Comparison of ENCODE assay signal across 12 mouse cellular contexts in genomic region chr3:38907676-38908425, GRCm38 (mm10). TPM values are rescaled to one million over a fixed set of nuclear protein-coding genes. Genes with fewer than 3 reads are reported as not detected.
A peak's percentile ranks its signal among the peaks of the same experiment; 100 is the strongest.
DNase-seq lines count a peak whose midpoint lies in the region; ATAC-seq lines count a peak whose summit lies in the region.
"Had no signal": no experiment of that assay in that cellular context is flagged by ENCODE, and none has a peak within 500 bp of the region (broad histone marks: within the 10 kb centered on the region; RNA-seq: fewer than 3 reads in every experiment).

No protein-coding gene starts in this region.

- no peaks in the 10 kb centered on the region for H3K9me3 ChIP-seq in heart, embryonic 14.5 days (ENCODE audit: control insufficient read depth, low read length)
- no peaks in the 10 kb centered on the region for H3K9me3 ChIP-seq in embryonic facial prominence, embryonic 13.5 days
- no peaks in the 10 kb centered on the region for H3K9me3 ChIP-seq in forebrain, embryonic 14.5 days (replicated peaks; ENCODE audit: control insufficient read depth, low read length)
- H3K9me3 ChIP-seq in midbrain, embryonic 12.5 days, result no peaks in the 10 kb centered on the region

- intact Hi-C loops in heart, postnatal 25 days (cut with DNase I), result no loop called here

- H3K9ac ChIP-seq in heart, embryonic 14.5 days (ENCODE audit: low read length), result no peak overlapping the region
- no peak overlapping the region; the same call in 1 of the 2 replicates for H3K9ac ChIP-seq in embryonic facial prominence, embryonic 13.5 days
- H3K9ac ChIP-seq in forebrain, embryonic 14.5 days (ENCODE audit: low read length), result peak overlapping the region; percentile 41; the same call in 1 of the 2 replicates
- 0 out of 2 replicates have a peak overlapping the region, but pooled peaks have one; percentile 15 for H3K9ac ChIP-seq in midbrain, embryonic 12.5 days (replicated peaks)

- 31% methylated on average over 14 of the region's 14 CpGs for WGBS in heart, embryonic 14.5 days
- WGBS in embryonic facial prominence, embryonic 13.5 days, result 27% methylated on average over 14 of the region's 14 CpGs
- WGBS in forebrain, embryonic 14.5 days, result 24% methylated on average over 14 of the region's 14 CpGs
- WGBS in midbrain, embryonic 12.5 days, result 24% methylated on average over 14 of the region's 14 CpGs

- peak overlapping the region; percentile 48 for H3K4me2 ChIP-seq in heart, embryonic 14.5 days (ENCODE audit: low read length)
- H3K4me2 ChIP-seq in embryonic facial prominence, embryonic 13.5 days, result peak overlapping the region; percentile 35
- H3K4me2 ChIP-seq in forebrain, embryonic 14.5 days (ENCODE audit: low read length), result peak overlapping the region; percentile 18
- peak overlapping the region; percentile 49 for H3K4me2 ChIP-seq in midbrain, embryonic 12.5 days (replicated peaks)

- no peak for ATAC-seq in heart, embryonic 14.5 days (ENCODE audit: insufficient number of reproducible peaks, insufficient read depth, low FRiP score, low read depth)
- ATAC-seq in embryonic facial prominence, embryonic 13.5 days (ENCODE audit: insufficient number of reproducible peaks, insufficient read depth, low FRiP score, low TSS enrichment, low read depth), result no peak
- peak; percentile 27; the same call in 1 of the 2 replicates for ATAC-seq in forebrain, embryonic 14.5 days
- peak; percentile 72 for ATAC-seq in midbrain, embryonic 12.5 days (ENCODE audit: low FRiP score, low read depth)

- H3K4me1 ChIP-seq in heart, embryonic 14.5 days (ENCODE audit: control insufficient read depth in 2 of 2, insufficient read depth in 2 of 2, low read length in 2 of 2), result peaks cover 6 to 14% of the 10 kb centered on the region in 2 experiments; a peak in 3 of 4 replicates
- peaks cover 35% of the 10 kb centered on the region for H3K4me1 ChIP-seq in embryonic facial prominence, embryonic 13.5 days
- H3K4me1 ChIP-seq in forebrain, embryonic 14.5 days (ENCODE audit: control insufficient read depth, insufficient read depth, low read length), result peaks cover 18% of the 10 kb centered on the region
- H3K4me1 ChIP-seq in midbrain, embryonic 12.5 days, result peaks cover 41% of the 10 kb centered on the region

- H3K27ac ChIP-seq in heart, embryonic 14.5 days (replicated peaks in 1 of 2; ENCODE audit: control insufficient read depth in 1 of 2, insufficient read depth in 1 of 2, low read depth in 2 of 2, low read length in 2 of 2), result no peak overlapping the region
- peak overlapping the region; percentile 49 for H3K27ac ChIP-seq in embryonic facial prominence, embryonic 13.5 days
- peak overlapping the region; percentile 53 for H3K27ac ChIP-seq in forebrain, embryonic 14.5 days (ENCODE audit: low read depth, low read length)
- peak overlapping the region; percentile 82 for H3K27ac ChIP-seq in midbrain, embryonic 12.5 days (replicated peaks)
- H3K27ac ChIP-seq: kidney, postnatal 0 days had no signal

- H3K4me3 ChIP-seq in heart, embryonic 14.5 days (ENCODE audit: control insufficient read depth in 1 of 2, insufficient read depth in 1 of 2, low read depth in 1 of 2, low read length in 2 of 2), result peak overlapping the region; percentile 17 to 24; a peak in 3 of 4 replicates
- no peak overlapping the region for H3K4me3 ChIP-seq in embryonic facial prominence, embryonic 13.5 days
- no peak overlapping the region; the same call in 1 of the 2 replicates for H3K4me3 ChIP-seq in forebrain, embryonic 14.5 days (ENCODE audit: low read depth, low read length)
- peak overlapping the region; percentile 25 for H3K4me3 ChIP-seq in midbrain, embryonic 12.5 days
- H3K4me3 ChIP-seq: myocyte had no signal

- H3K27me3 ChIP-seq in heart, embryonic 14.5 days (ENCODE audit: control insufficient read depth, insufficient read depth, low read length), result no peaks in the 10 kb centered on the region
- no peaks in the 10 kb centered on the region for H3K27me3 ChIP-seq in embryonic facial prominence, embryonic 13.5 days
- no peaks in the 10 kb centered on the region for H3K27me3 ChIP-seq in forebrain, embryonic 14.5 days (replicated peaks; ENCODE audit: control insufficient read depth, insufficient read depth, low read length)
- H3K27me3 ChIP-seq in midbrain, embryonic 12.5 days, result no peaks in the 10 kb centered on the region

- no peak for DNase-seq in heart, postnatal 25 days (ENCODE audit: low spot score)
- DNase-seq in forebrain, embryonic 14.5 days (ENCODE audit: low spot score), result no peak
- DNase-seq in spleen, postnatal 10 days (ENCODE audit: low spot score in 2 of 2), result no peak
- no peak for DNase-seq in thymus, postnatal 4 days
- DNase-seq: gastrocnemius, postnatal 25 days; lung, adult 18-20 months; thymus, postnatal 14 days had no signal

- H3K36me3 ChIP-seq in heart, embryonic 14.5 days (ENCODE audit: control insufficient read depth, insufficient read depth, low read length), result no peaks in the 10 kb centered on the region
- H3K36me3 ChIP-seq in embryonic facial prominence, embryonic 13.5 days, result peaks cover 17% of the 10 kb centered on the region; the same call in 1 of the 2 replicates
- H3K36me3 ChIP-seq in forebrain, embryonic 14.5 days (ENCODE audit: control insufficient read depth, insufficient read depth, low read length), result no peaks in the 10 kb centered on the region
- H3K36me3 ChIP-seq in midbrain, embryonic 12.5 days, result no peaks in the 10 kb centered on the region

RNA-seq across cellular contexts. Expression of gene Fat4, which starts 21.1 kb away (rescaled TPM):
- polyA plus RNA-seq in heart, embryonic 14.5 days (2014; fragmentation: Nextera tagmentation; extraction: Ambion mirVana), result 4.2 and 4.9 TPM in 2 replicates
- 1 to 10 TPM; 6.3 to 7.4 TPM for total RNA-seq in heart, postnatal 25 days (2021)
- polyA plus RNA-seq in embryonic facial prominence, embryonic 13.5 days (2015; fragmentation: Nextera tagmentation; extraction: Ambion mirVana), result 19.6 and 23.9 TPM in 2 replicates
- polyA plus RNA-seq in forebrain, embryonic 14.5 days (2014; fragmentation: Nextera tagmentation; extraction: Ambion mirVana), result 10.0 and 11.8 TPM in 2 replicates
- polyA plus RNA-seq in midbrain, embryonic 12.5 days (2016; fragmentation: Nextera tagmentation; extraction: Ambion mirVana), result 11.2 and 14.7 TPM in 2 replicates

Comparison
In these comparisons a context has a peak if more than half of its experiments do, and no peak if none do; other contexts are left out.
1. ATAC-seq: peak in forebrain, embryonic 14.5 days (single experiment) and midbrain, embryonic 12.5 days (single experiment); none in heart, embryonic 14.5 days (single experiment) and embryonic facial prominence, embryonic 13.5 days (single experiment).
2. H3K27ac ChIP-seq: peak in embryonic facial prominence, embryonic 13.5 days (single experiment), forebrain, embryonic 14.5 days (single experiment) and midbrain, embryonic 12.5 days (single experiment); none in heart, embryonic 14.5 days (0 of 2).
3. H3K4me3 ChIP-seq: peak in heart, embryonic 14.5 days (2 of 2) and midbrain, embryonic 12.5 days (single experiment); none in embryonic facial prominence, embryonic 13.5 days (single experiment) and forebrain, embryonic 14.5 days (single experiment).
4. H3K9ac ChIP-seq: peak in forebrain, embryonic 14.5 days (single experiment) and midbrain, embryonic 12.5 days (single experiment); none in heart, embryonic 14.5 days (single experiment) and embryonic facial prominence, embryonic 13.5 days (single experiment).
5. Peak in every context shown above with its lines, with median percentiles within 50 percentile points of each other: H3K4me2 ChIP-seq.